Mouse (Mus musculus): ENCODE results near the gene Gbx2. TPM values are rescaled to one million over a fixed set of nuclear protein-coding genes. Genes with fewer than 3 reads are reported as not detected.

Gbx2 gene
- total RNA-seq, 2 experiments from 2014 or later, result not detected

GRCm38 (mm10) chr1:89935493-89936348 is 4.7 kb upstream of the Gbx2 start:
- DNase-seq, result no peak

- no peak for DNase-seq
Observed at GRCm38 (mm10) chr1:89934316-89935260, 3.6 kb upstream of the Gbx2 start.

- DNase-seq, result no peak
Observed at GRCm38 (mm10) chr1:89933786-89934185, 2.8 kb upstream of the Gbx2 start.

- no peak for DNase-seq
Observed at GRCm38 (mm10) chr1:89933028-89933427, 2.0 kb upstream of the Gbx2 start.

GRCm38 (mm10) chr1:89932616-89933015 is 1.6 kb upstream of the Gbx2 start:
- DNase-seq, result no peak

GRCm38 (mm10) chr1:89932021-89932423 is 1.0 kb upstream of the Gbx2 start:
- DNase-seq, result no peak

- DNase-seq, result no peak
Observed at GRCm38 (mm10) chr1:89930551-89930950, 428 bp downstream of the Gbx2 start.

GRCm38 (mm10) chr1:89929721-89930505 is 1.1 kb downstream of the Gbx2 start:
- DNase-seq, result peak; percentile 25

GRCm38 (mm10) chr1:89929181-89929580 is 1.8 kb downstream of the Gbx2 start:
- no peak for DNase-seq

- DNase-seq, result no peak
Observed at GRCm38 (mm10) chr1:89928676-89929075, 2.3 kb downstream of the Gbx2 start.

- DNase-seq, result no peak
Observed at GRCm38 (mm10) chr1:89927061-89927661, 3.8 kb downstream of the Gbx2 start.

- no peak for DNase-seq
Observed at GRCm38 (mm10) chr1:89926583-89927060, 4.4 kb downstream of the Gbx2 start.

- no peak for DNase-seq
Observed at GRCm38 (mm10) chr1:89925501-89926190, 5.3 kb downstream of the Gbx2 start.

- DNase-seq, result no peak
Observed at GRCm38 (mm10) chr1:89923642-89924020, 7.3 kb downstream of the Gbx2 start.

- no peak for DNase-seq
Observed at GRCm38 (mm10) chr1:89922883-89923641, 7.9 kb downstream of the Gbx2 start.

GRCm38 (mm10) chr1:89922282-89922681 is 8.7 kb downstream of the Gbx2 start:
- DNase-seq, result no peak

GRCm38 (mm10) chr1:89921806-89922205 is 9.2 kb downstream of the Gbx2 start:
- DNase-seq, result no peak

GRCm38 (mm10) chr1:89919206-89919605 is 11.8 kb downstream of the Gbx2 start:
- DNase-seq, result no peak

GRCm38 (mm10) chr1:89918111-89918510 is 12.9 kb downstream of the Gbx2 start:
- DNase-seq, result no peak

GRCm38 (mm10) chr1:89913611-89914010 is 17.4 kb downstream of the Gbx2 start:
- DNase-seq, result no peak
